Comparison of ENCODE assay signal across 8 mouse cellular contexts in genomic region chr15:98108297-98109152, GRCm38 (mm10). TPM values are rescaled to one million over a fixed set of nuclear protein-coding genes. Genes with fewer than 3 reads are reported as not detected.
DNase-seq lines count a peak whose midpoint lies in the region; ATAC-seq lines count a peak whose summit lies in the region.

No protein-coding gene starts in this region.

- no peaks in the 10 kb centered on the region for H3K9me3 ChIP-seq in megakaryocyte, embryonic 14.5 days

- peak; percentile 97 for ATAC-seq in inflammation-experienced regulatory T-cells, adult 6 months

- peaks cover 18% of the 10 kb centered on the region for H3K36me3 ChIP-seq in megakaryocyte, embryonic 14.5 days (replicated peaks; ENCODE audit: low read length)

- H3K4me1 ChIP-seq in megakaryocyte, embryonic 14.5 days, result peaks cover 53% of the 10 kb centered on the region

- no peaks in the 10 kb centered on the region for H3K27me3 ChIP-seq in megakaryocyte, embryonic 14.5 days (replicated peaks)

- DNase-seq in adrenal gland, adult 2 months, result peak; percentile 93
- peak; percentile 93 for DNase-seq in embryo, embryonic 11 days
- DNase-seq in gastrocnemius, postnatal 25 days, result peak; percentile 90
- peak; percentile 81 to 92 for DNase-seq in left cerebral cortex, adult 9 months (ENCODE audit: low spot score in 2 of 2)
- peak; percentile 81 for DNase-seq in right cerebral cortex, postnatal 14 days
- peak; percentile 66 for DNase-seq in urinary bladder, postnatal 25 days (ENCODE audit: low spot score)

- peak overlapping the region; percentile 99 for H3K4me3 ChIP-seq in megakaryocyte, embryonic 14.5 days (replicated peaks)

RNA-seq across cellular contexts. Expression of gene Senp1, which starts 15.0 kb away (rescaled TPM):
- total RNA-seq in adrenal gland, adult 2 months (2021), result 10 to 100 TPM; 15.7 to 16.5 TPM
- polyA plus RNA-seq in adrenal gland, adult 2 months (2012; rRNA removed), result 4.1 and 5.1 TPM in 2 replicates
- 1 to 10 TPM; 6.7 to 6.9 TPM for total RNA-seq in gastrocnemius, postnatal 25 days (2021)
- polyA plus RNA-seq in inflammation-experienced regulatory T-cells, adult 6 months (2017; shearing (Covaris generic)), result 10 to 100 TPM; 29.3 to 35.6 (median 35.0) TPM
- polyA plus RNA-seq in megakaryocyte, embryonic 14.5 days (2012; ENCODE audit: insufficient read depth, low replicate concordance), result 5.1 and 9.2 TPM in 2 replicates

RNA-seq across cellular contexts. Expression of gene Pfkm, which starts 16.1 kb away (rescaled TPM):
- 10 to 100 TPM; 46.1 to 73.6 TPM for total RNA-seq in adrenal gland, adult 2 months (2021)
- 30.0 and 33.5 TPM in 2 replicates for polyA plus RNA-seq in adrenal gland, adult 2 months (2012; rRNA removed)
- 1,000 to 10,000 TPM; 2,083 to 2,117 TPM for total RNA-seq in gastrocnemius, postnatal 25 days (2021)
- 1 to 10 TPM; 4.9 to 5.6 (median 5.2) TPM for polyA plus RNA-seq in inflammation-experienced regulatory T-cells, adult 6 months (2017; shearing (Covaris generic))
- polyA plus RNA-seq in megakaryocyte, embryonic 14.5 days (2012; ENCODE audit: insufficient read depth, low replicate concordance), result 2.6 and 10.2 TPM in 2 replicates

RNA-seq across cellular contexts. Expression of gene Asb8, which starts 56.9 kb away (rescaled TPM):
- 10 to 100 TPM; 37.3 to 43.0 TPM for total RNA-seq in adrenal gland, adult 2 months (2021)
- 25.3 and 28.5 TPM in 2 replicates for polyA plus RNA-seq in adrenal gland, adult 2 months (2012; rRNA removed)
- total RNA-seq in gastrocnemius, postnatal 25 days (2021), result 100 to 1,000 TPM; 102 to 145 TPM
- polyA plus RNA-seq in inflammation-experienced regulatory T-cells, adult 6 months (2017; shearing (Covaris generic)), result 10 to 100 TPM; 37.1 to 44.9 (median 41.2) TPM
- polyA plus RNA-seq in megakaryocyte, embryonic 14.5 days (2012; ENCODE audit: insufficient read depth, low replicate concordance), result 2.8 and 4.3 TPM in 2 replicates

RNA-seq across cellular contexts. Expression of gene Ccdc184, which starts 58.4 kb away (rescaled TPM):
- total RNA-seq in adrenal gland, adult 2 months (2021), result under 1 TPM; 0.75 to 0.90 TPM
- 1.0 and 1.5 TPM in 2 replicates for polyA plus RNA-seq in adrenal gland, adult 2 months (2012; rRNA removed)
- not detected for total RNA-seq in gastrocnemius, postnatal 25 days (2021)
- under 1 TPM; 0.25 to 0.91 (median 0.36) TPM for polyA plus RNA-seq in inflammation-experienced regulatory T-cells, adult 6 months (2017; shearing (Covaris generic))
- 1.3 TPM in 1 of 2 replicates, not detected in the other for polyA plus RNA-seq in megakaryocyte, embryonic 14.5 days (2012; ENCODE audit: insufficient read depth, low replicate concordance)

Comparison
In these comparisons a context has a peak if more than half of its experiments do, and no peak if none do; other contexts are left out.
1. Peak in every context shown above with its lines: DNase-seq, ATAC-seq and H3K4me3 ChIP-seq.